Mouse (Mus musculus) spleen, adult 2 months (tissue): ENCODE results near the gene Gm10142. TPM values are rescaled to one million over a fixed set of nuclear protein-coding genes. Genes with fewer than 3 reads are reported as not detected.

Experiments used
- polyA plus RNA-seq: library from polyadenylated mRNA; depleted of rRNA; stranded (reverse); fragments of >200 nt; gene quantifications from 2 replicates; pipeline ENCODE4 v1.2.3, GENCODE M21; 2012; rRNA removed

The Gm10142 gene
- polyA plus RNA-seq, 1 experiment, result 0.39 TPM

Other genes starting within 250 kb of the Gm10142 start
- gene Fam207a, start 200.0 kb upstream of the Gm10142 start, polyA plus RNA-seq, result 21.1 and 25.6 TPM in 2 replicates
- 154 and 176 TPM in 2 replicates for gene Itgb2, start 185.6 kb upstream of the Gm10142 start, polyA plus RNA-seq
- gene Pttg1ip, start 134.1 kb upstream of the Gm10142 start, polyA plus RNA-seq, result 63.4 and 65.3 TPM in 2 replicates
- 131 and 154 TPM in 2 replicates for gene Sumo3, start 109.7 kb upstream of the Gm10142 start, polyA plus RNA-seq
- not detected in 2 replicates for gene Gm49325, start 109.6 kb upstream of the Gm10142 start, polyA plus RNA-seq
- gene Ube2g2, start 93.5 kb upstream of the Gm10142 start, polyA plus RNA-seq, result 31.4 and 34.0 TPM in 2 replicates
- 0.55 and 1.1 TPM in 2 replicates for gene Tspear, start 29.2 kb upstream of the Gm10142 start, polyA plus RNA-seq
- gene Gm19402, start 25.1 kb upstream of the Gm10142 start, polyA plus RNA-seq, result not detected in 2 replicates
- not detected in 2 replicates for gene Gm9508, start 18.6 kb upstream of the Gm10142 start, polyA plus RNA-seq
- gene Gm10272, start 9.2 kb upstream of the Gm10142 start, polyA plus RNA-seq, result not detected in 2 replicates
- not detected in 2 replicates for gene Gm10024, start 4.3 kb upstream of the Gm10142 start, polyA plus RNA-seq
- not detected in 2 replicates for gene Krtap12-1, start 4.8 kb downstream of the Gm10142 start, polyA plus RNA-seq
- not detected in 2 replicates for gene Gm10100, start 10.7 kb downstream of the Gm10142 start, polyA plus RNA-seq
- not detected in 2 replicates for gene Gm18596, start 26.8 kb downstream of the Gm10142 start, polyA plus RNA-seq
- gene Gm9736, start 35.5 kb downstream of the Gm10142 start, polyA plus RNA-seq, result not detected in 2 replicates
- gene Gm3233, start 43.9 kb downstream of the Gm10142 start, polyA plus RNA-seq, result not detected in 2 replicates
- gene Gm3238, start 55.5 kb downstream of the Gm10142 start, polyA plus RNA-seq, result not detected in 2 replicates
- not detected in 2 replicates for gene Gm7138, start 61.1 kb downstream of the Gm10142 start, polyA plus RNA-seq
- gene Gm3250, start 66.7 kb downstream of the Gm10142 start, polyA plus RNA-seq, result not detected in 2 replicates
- gene Gm7137, start 72.4 kb downstream of the Gm10142 start, polyA plus RNA-seq, result not detected in 2 replicates
- gene Gm9639, start 79.3 kb downstream of the Gm10142 start, polyA plus RNA-seq, result not detected in 2 replicates
- gene Gm19668, start 83.3 kb downstream of the Gm10142 start, polyA plus RNA-seq, result not detected in 2 replicates
- gene Gm9507, start 96.0 kb downstream of the Gm10142 start, polyA plus RNA-seq, result not detected in 2 replicates
- not detected in 2 replicates for gene Gm2696, start 98.9 kb downstream of the Gm10142 start, polyA plus RNA-seq
- gene Krtap10-4, start 111.3 kb downstream of the Gm10142 start, polyA plus RNA-seq, result not detected in 2 replicates
- not detected in 2 replicates for gene Krtap10-10, start 120.1 kb downstream of the Gm10142 start, polyA plus RNA-seq
- gene Gm36176, start 131.0 kb downstream of the Gm10142 start, polyA plus RNA-seq, result not detected in 2 replicates
- not detected in 2 replicates for gene Gm10318, start 137.1 kb downstream of the Gm10142 start, polyA plus RNA-seq
- gene Gm3285, start 146.2 kb downstream of the Gm10142 start, polyA plus RNA-seq, result 0.09 TPM in 1 of 2 replicates, not detected in the other
- gene Lrrc3, start 186.7 kb downstream of the Gm10142 start, polyA plus RNA-seq, result 0.70 and 1.2 TPM in 2 replicates